8 mouse cellular contexts compared by ENCODE assay signal in the genomic region with DNA sequence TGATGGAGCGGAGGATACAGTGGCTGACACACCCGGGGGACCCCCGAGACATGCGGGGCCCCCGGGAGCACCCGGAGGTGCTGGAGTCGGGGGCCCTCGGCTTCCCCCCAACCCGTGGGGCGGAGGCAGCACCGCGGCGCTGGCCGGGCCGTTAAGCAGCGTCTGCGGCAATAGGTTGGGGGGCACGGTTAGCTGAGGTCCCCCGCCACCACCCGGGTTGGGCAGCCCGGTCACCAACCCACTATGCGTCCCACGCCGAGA. TPM values are rescaled to one million over a fixed set of nuclear protein-coding genes. Genes with fewer than 3 reads are reported as not detected.
A peak's percentile ranks its signal among the peaks of the same experiment; 100 is the strongest.
DNase-seq lines count a peak whose midpoint lies in the region; ATAC-seq and TF ChIP-seq lines count a peak whose summit lies in the region.

No protein-coding gene starts in this region.

- no peaks in the 10 kb centered on the region for H3K27me3 ChIP-seq in embryonic facial prominence, embryonic 13.5 days
- H3K27me3 ChIP-seq in intestine, embryonic 15.5 days (replicated peaks) = no peaks in the 10 kb centered on the region
- H3K27me3 ChIP-seq in neural tube, embryonic 13.5 days = no peaks in the 10 kb centered on the region

- peaks cover 24% of the 10 kb centered on the region for H3K4me1 ChIP-seq in lung, adult 2 months (ENCODE audit: control insufficient read depth, insufficient read depth, low read length)
- H3K4me1 ChIP-seq in embryonic facial prominence, embryonic 13.5 days = peaks cover 59% of the 10 kb centered on the region
- H3K4me1 ChIP-seq in intestine, embryonic 15.5 days (replicated peaks) = peaks cover 37% of the 10 kb centered on the region
- peaks cover 65% of the 10 kb centered on the region for H3K4me1 ChIP-seq in neural tube, embryonic 13.5 days (replicated peaks)

- peak overlapping the region; percentile 100 for H3K27ac ChIP-seq in embryonic facial prominence, embryonic 13.5 days
- H3K27ac ChIP-seq in intestine, embryonic 15.5 days = peak overlapping the region; percentile 98
- H3K27ac ChIP-seq in neural tube, embryonic 13.5 days (replicated peaks) = peak overlapping the region; percentile 100

- peak; percentile 81 for DNase-seq in lung, adult 2 months
- DNase-seq in lung, adult 18-20 months = no peak
- no peak for DNase-seq in layer of hippocampus, adult 9-10 months (ENCODE audit: low spot score)
- DNase-seq in frontal cortex, adult 2 months (ENCODE audit: extremely low spot score in 1 of 2, low spot score in 1 of 2) = no peak
- DNase-seq in adrenal gland, postnatal 25 days = no peak

- no peak for TF ChIP-seq CTCF in lung, adult 2 months (IDR thresholded peaks at IDR 0.05; ENCODE audit: insufficient read depth, low read length)

- H3K4me2 ChIP-seq in embryonic facial prominence, embryonic 13.5 days = peak overlapping the region; percentile 97
- H3K4me2 ChIP-seq in intestine, embryonic 15.5 days (replicated peaks) = peak overlapping the region; percentile 89
- H3K4me2 ChIP-seq in neural tube, embryonic 13.5 days = peak overlapping the region; percentile 95

- no peaks in the 10 kb centered on the region for H3K9me3 ChIP-seq in embryonic facial prominence, embryonic 13.5 days
- H3K9me3 ChIP-seq in intestine, embryonic 15.5 days = no peaks in the 10 kb centered on the region
- no peaks in the 10 kb centered on the region for H3K9me3 ChIP-seq in neural tube, embryonic 13.5 days

- H3K36me3 ChIP-seq in embryonic facial prominence, embryonic 13.5 days = peaks cover 18% of the 10 kb centered on the region
- H3K36me3 ChIP-seq in intestine, embryonic 15.5 days = no peaks in the 10 kb centered on the region
- H3K36me3 ChIP-seq in neural tube, embryonic 13.5 days = 0 out of 2 replicates have a peak, but pooled peaks cover 4% of the 10 kb centered on the region

- H3K9ac ChIP-seq in embryonic facial prominence, embryonic 13.5 days = peak overlapping the region; percentile 99
- peak overlapping the region; percentile 96 for H3K9ac ChIP-seq in intestine, embryonic 15.5 days
- peak overlapping the region; percentile 100 for H3K9ac ChIP-seq in neural tube, embryonic 13.5 days

- peak overlapping the region; percentile 69 for H3K4me3 ChIP-seq in lung, adult 2 months (replicated peaks; ENCODE audit: extremely low read depth, low read depth, low read length)
- H3K4me3 ChIP-seq in embryonic facial prominence, embryonic 13.5 days = peak overlapping the region; percentile 91
- H3K4me3 ChIP-seq in intestine, embryonic 15.5 days (replicated peaks) = peak overlapping the region; percentile 54
- H3K4me3 ChIP-seq in neural tube, embryonic 13.5 days = peak overlapping the region; percentile 98

- ATAC-seq in embryonic facial prominence, embryonic 13.5 days (ENCODE audit: insufficient number of reproducible peaks, insufficient read depth, low FRiP score, low TSS enrichment, low read depth) = no peak
- ATAC-seq in intestine, embryonic 15.5 days = no peak
- ATAC-seq in neural tube, embryonic 13.5 days (ENCODE audit: low read depth) = no peak

- no peak for TF ChIP-seq POLR2A in lung, adult 2 months (IDR thresholded peaks at IDR 0.05; ENCODE audit: borderline replicate concordance, extremely low read depth, low read depth, low read length)

- WGBS in lung, adult 2 months = 1% methylated on average over 24 of the region's 24 CpGs
- WGBS in embryonic facial prominence, embryonic 13.5 days = under 1% methylated on average over 24 of the region's 24 CpGs
- 3% methylated on average over 24 of the region's 24 CpGs for WGBS in intestine, embryonic 15.5 days
- WGBS in neural tube, embryonic 13.5 days = 1% methylated on average over 24 of the region's 24 CpGs

RNA-seq across cellular contexts. Expression of a gene that starts 1.6 kb away (rescaled TPM):
- polyA plus RNA-seq in lung, adult 2 months (2012; rRNA removed) = 50.0 and 79.4 TPM in 2 replicates
- 36.5 and 37.7 TPM in 2 replicates for polyA plus RNA-seq in embryonic facial prominence, embryonic 13.5 days (2015; fragmentation: Nextera tagmentation; extraction: Ambion mirVana)
- polyA plus RNA-seq in intestine, embryonic 15.5 days (2015; fragmentation: Nextera tagmentation; extraction: Ambion mirVana) = 19.6 and 22.4 TPM in 2 replicates
- polyA plus RNA-seq in neural tube, embryonic 13.5 days (2015; fragmentation: Nextera tagmentation; extraction: Ambion mirVana) = 59.9 and 60.7 TPM in 2 replicates
- 48.5 and 50.2 TPM in 2 replicates for polyA plus RNA-seq in frontal cortex, adult 2 months (2012; rRNA removed)
- 65.4 and 74.6 TPM in 2 replicates for total RNA-seq in adrenal gland, postnatal 25 days (2021)
